Mouse (Mus musculus) limb, embryonic 14.5 days (tissue): ENCODE data around the gene Sergef. TPM values are rescaled to one million over a fixed set of nuclear protein-coding genes. Genes with fewer than 3 reads are reported as not detected.

Experiments used
- ATAC-seq: fragments of 200-750 bp; cut with Nextera tagmentation; 2 replicates; pipeline ENCODE4 v1.8.0; 2017; ENCODE audit warnings: low read depth, moderate number of reproducible peaks, moderate TSS enrichment; ENCODE audit not compliant: low FRiP score
- DNase-seq: peaks from one replicate; pipeline ENCODE4 v3.0.0-alpha.2; 2015; ENCODE audit warnings: low spot score
- H3K27ac ChIP-seq: fragments of 300-500 bp; sonication (generic); replicated peaks from 2 replicates; pipeline ENCODE4 v1.5.1; 2014; ENCODE audit warnings: low read depth, mild to moderate bottlenecking, low read length, moderate library complexity, mixed read lengths
- H3K27me3 ChIP-seq: fragments of 300-500 bp; sonication (generic); 2 replicates; pipeline ENCODE4 v1.6.1; 2014; ENCODE audit warnings: low read length, mixed read lengths; ENCODE audit not compliant: control insufficient read depth, insufficient read depth
- H3K36me3 ChIP-seq: fragments of 300-500 bp; sonication (generic); 2 replicates; pipeline ENCODE4 v1.6.1; 2014; ENCODE audit warnings: mild to moderate bottlenecking, low read length, moderate library complexity, mixed read lengths; ENCODE audit not compliant: control insufficient read depth, insufficient read depth
- H3K4me1 ChIP-seq: fragments of 300-500 bp; sonication (generic); 2 replicates; pipeline ENCODE4 v1.6.1; 2014; ENCODE audit warnings: antibody characterized with exemption, low read length, mixed read lengths; ENCODE audit not compliant: control insufficient read depth, insufficient read depth
- H3K4me2 ChIP-seq: fragments of 300-500 bp; sonication (generic); replicated peaks from 2 replicates; pipeline ENCODE4 v1.6.1; 2014; ENCODE audit warnings: low read depth, mild to moderate bottlenecking, low read length, moderate library complexity; ENCODE audit not compliant: severe bottlenecking
- H3K4me3 ChIP-seq: fragments of 300-500 bp; sonication (generic); replicated peaks from 2 replicates; pipeline ENCODE4 v1.5.1; 2014; ENCODE audit warnings: low read length
- H3K9ac ChIP-seq: fragments of 300-500 bp; sonication (generic); 2 replicates; pipeline ENCODE4 v1.6.1; 2014; ENCODE audit warnings: mild to moderate bottlenecking, low read depth, low read length, moderate library complexity; ENCODE audit not compliant: severe bottlenecking
- H3K9me3 ChIP-seq: fragments of 300-500 bp; sonication (generic); 2 replicates; pipeline ENCODE4 v1.6.1; 2016; ENCODE audit warnings: low read length; ENCODE audit not compliant: control insufficient read depth
- POLR2A ChIP-seq: fragments of 200-500 bp; IDR thresholded peaks from 2 replicates; pipeline ENCODE4 v1.8.0; 2012; ENCODE audit warnings: inconsistent platforms, mild to moderate bottlenecking, moderate library complexity, borderline replicate concordance; ENCODE audit not compliant: insufficient read depth, insufficient read length; ENCODE audit errors: extremely low read depth
- WGBS: fragments of 180-500 bp; shearing (Covaris S2); extraction: QIAGEN DNeasy Blood & Tissue Kit; methylation state at CpG from one replicate; pipeline ENCODE4 v1.1.7; 2014; 5-methylcytosine and 5-hydroxymethylcytosine counted together
- polyA plus RNA-seq, 2 experiments: library from polyadenylated mRNA; depleted of rRNA in 1 of 2; stranded (reverse) in 1 of 2; unstranded in 1 of 2; fragments of >200 nt; fragmentation: Nextera tagmentation in 1 of 2; extraction: Ambion mirVana in 1 of 2; gene quantifications; 2 replicates each; pipeline versions ENCODE4 v1.2.1 to v1.2.3; 2012 to 2014

Gene Sergef
- polyA plus RNA-seq, 2 experiments = 12.2 to 12.8 TPM

DNA sequence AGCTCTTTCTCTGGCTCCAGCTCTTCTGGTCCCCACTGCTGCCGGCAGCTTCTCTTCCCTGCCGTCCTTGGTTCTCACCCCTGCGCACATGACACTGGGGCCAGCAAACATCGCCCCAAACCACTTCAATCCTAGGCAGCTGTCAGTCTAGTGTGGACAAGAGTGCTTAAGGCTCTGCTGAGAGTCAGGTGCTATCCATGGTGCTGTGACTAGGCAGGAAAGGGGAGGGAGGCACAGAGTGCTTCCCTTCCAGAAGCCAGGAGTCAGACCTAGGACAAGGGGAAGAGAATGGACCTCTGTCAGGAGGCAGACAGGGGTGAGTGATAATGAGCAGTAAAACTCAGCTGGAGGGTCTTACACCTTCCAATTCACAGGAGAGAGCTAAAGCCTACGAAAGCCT lies 126.8 kb downstream of the Sergef start:
- no peak overlapping the region for H3K4me2 ChIP-seq
- H3K36me3 ChIP-seq = no peaks in the 10 kb centered on the region
- no peak for TF ChIP-seq POLR2A
- H3K4me3 ChIP-seq = no peak overlapping the region
- no peaks in the 10 kb centered on the region for H3K27me3 ChIP-seq
- WGBS = 59% methylated on average over 5 of the region's 5 CpGs
- DNase-seq (no peak), ATAC-seq (no peak)
- no peak overlapping the region for H3K27ac ChIP-seq
- H3K9ac ChIP-seq = no peak overlapping the region
- H3K4me1 ChIP-seq = no peaks in the 10 kb centered on the region
- no peaks in the 10 kb centered on the region for H3K9me3 ChIP-seq

DNA sequence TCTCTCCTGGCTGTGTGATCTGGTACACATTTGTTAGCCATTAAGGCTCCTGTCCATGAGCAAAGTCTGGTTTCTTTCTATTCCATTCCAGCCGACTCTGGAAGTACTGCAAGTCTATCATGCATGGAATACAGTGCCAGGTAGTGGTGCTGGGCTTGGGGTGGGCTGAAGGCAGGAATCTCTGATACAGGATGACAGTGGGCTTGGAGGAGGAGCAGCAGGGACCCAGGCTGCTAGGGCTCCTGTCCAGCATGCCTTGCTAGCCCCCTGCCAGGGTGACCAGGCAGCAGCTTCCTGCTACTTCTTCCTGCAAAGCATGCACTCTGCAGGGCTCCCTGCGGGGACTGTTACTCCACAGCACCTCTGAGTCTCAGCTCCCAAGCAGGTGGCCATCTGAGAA lies 128.8 kb downstream of the Sergef start:
- Histone ChIP-seq H3K9ac (no peak overlapping the region), H3K4me3 (no peak overlapping the region)
- ATAC-seq = no peak

DNA sequence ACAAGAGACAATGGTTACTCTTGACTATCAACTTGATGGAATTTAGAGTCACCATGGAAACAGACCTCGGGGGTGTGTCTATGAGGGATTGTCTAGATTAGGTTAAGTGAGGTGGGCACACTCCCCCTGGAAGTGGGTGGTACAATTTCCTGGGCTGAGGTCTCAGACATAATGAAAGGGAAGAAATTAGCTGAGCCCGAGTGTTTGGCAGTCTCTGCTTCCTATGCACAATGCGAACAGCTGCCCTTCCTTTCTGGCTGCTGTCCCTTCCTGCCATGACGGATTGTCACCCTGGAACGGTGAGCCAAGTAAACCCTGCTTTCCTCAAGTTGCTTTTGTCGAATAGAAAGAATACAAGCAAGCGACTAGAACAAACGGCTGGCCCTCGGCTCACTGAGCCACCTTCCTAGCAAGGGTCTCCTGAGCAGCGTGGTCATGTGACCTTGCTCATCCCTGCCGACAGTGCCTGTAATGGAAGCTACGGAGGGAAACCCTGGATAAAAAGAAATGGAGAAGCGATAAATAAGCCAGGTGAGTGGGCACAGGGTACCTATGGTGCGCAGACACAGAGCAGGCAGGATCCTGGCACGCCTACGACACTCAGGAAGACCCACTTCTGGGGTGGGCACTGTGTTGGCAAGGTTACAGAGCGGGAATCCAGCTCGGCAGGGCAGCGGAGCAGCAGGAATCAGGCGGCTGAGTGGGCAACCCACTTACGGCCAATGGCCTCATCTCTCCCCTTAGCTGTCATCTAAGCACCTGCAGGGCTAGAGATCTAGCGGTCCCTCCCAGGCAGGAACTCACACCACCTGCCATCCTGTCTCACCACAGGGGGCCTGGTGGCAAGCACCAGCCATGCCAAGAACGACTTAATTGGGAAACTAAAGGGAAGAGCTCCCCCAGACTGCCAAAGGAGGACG lies 130.0 kb downstream of the Sergef start:
- Histone ChIP-seq H3K27me3 (no peaks in the 10 kb centered on the region), H3K4me3 (no peak overlapping the region), H3K9me3 (no peaks in the 10 kb centered on the region), H3K27ac (no peak overlapping the region), H3K4me2 (no peak overlapping the region), H3K9ac (no peak overlapping the region), H3K36me3 (no peaks in the 10 kb centered on the region), H3K4me1 (no peaks in the 10 kb centered on the region)
- ATAC-seq (no peak), DNase-seq (no peak)
- 56% methylated on average over 24 of the region's 24 CpGs for WGBS
- no peak for TF ChIP-seq POLR2A

More for the DNA sequence above, 128.8 kb downstream of the Sergef start:
- no peak for DNase-seq
- H3K4me2 ChIP-seq = no peak overlapping the region
- H3K27ac ChIP-seq = no peak overlapping the region
- TF ChIP-seq POLR2A = no peak
- WGBS = 53% methylated on average over 2 of the region's 2 CpGs
- H3K27me3 ChIP-seq = no peaks in the 10 kb centered on the region
- no peaks in the 10 kb centered on the region for H3K36me3 ChIP-seq
- H3K4me1 ChIP-seq = no peaks in the 10 kb centered on the region
- no peaks in the 10 kb centered on the region for H3K9me3 ChIP-seq

DNA sequence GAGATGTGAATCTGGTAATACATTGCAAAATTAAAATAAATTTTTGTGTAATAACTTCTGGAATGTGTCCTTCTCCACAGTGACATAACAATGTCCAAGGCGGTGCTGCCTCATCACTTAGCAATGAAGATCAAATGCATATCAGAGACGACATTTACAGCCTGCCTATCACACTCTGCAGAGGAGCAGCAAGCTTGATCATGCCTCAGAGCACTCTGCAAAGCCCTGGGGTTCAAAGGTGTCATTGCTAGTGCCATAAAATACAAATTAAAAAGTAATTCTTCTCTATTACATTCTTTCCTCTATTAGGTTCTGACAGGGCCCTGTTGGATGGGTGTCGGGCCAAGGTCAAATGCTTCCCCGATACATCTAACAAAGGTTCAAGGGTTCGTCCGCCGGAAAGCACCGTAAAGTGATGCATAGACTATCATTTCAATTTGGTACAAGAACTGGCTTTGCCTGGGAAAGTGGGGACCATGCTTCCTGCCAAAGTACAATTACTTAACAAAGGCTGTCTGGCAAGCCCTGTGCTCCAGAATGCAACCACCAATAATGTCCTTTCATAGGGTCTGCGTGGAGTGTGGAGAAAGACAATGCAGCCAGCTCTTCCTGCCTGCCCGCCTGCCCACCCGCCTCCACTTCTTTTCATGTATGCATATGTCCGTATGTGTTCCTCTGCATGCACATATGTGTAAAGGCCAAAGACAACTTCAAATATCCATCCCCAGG lies 130.9 kb downstream of the Sergef start:
- no peak for ATAC-seq

DNA sequence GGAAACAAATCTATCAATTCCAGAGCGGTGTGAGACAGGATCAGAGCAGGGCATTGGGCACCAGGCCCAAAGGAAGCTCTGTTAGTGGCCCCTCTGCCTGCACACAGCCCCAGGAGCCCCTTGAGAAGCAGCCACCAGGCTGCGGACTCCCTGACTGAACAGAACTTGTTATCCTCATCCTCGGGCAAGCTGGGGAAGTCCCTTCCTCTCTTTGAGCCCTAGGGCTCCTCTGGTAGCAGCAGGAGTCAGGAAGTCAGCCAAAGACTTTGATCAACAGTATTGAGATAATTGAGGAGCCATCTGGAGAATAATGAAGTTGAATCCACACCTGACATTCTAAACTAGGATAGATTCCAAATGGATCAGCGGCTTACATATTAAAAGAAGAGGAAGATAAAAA lies 135.4 kb downstream of the Sergef start:
- WGBS = 38% methylated on average over 4 of the region's 4 CpGs
- no peaks in the 10 kb centered on the region for H3K4me1 ChIP-seq
- H3K9me3 ChIP-seq = no peaks in the 10 kb centered on the region
- no peaks in the 10 kb centered on the region for H3K27me3 ChIP-seq
- ATAC-seq (no peak), DNase-seq (no peak)
- TF ChIP-seq POLR2A = no peak
- no peak overlapping the region for H3K27ac ChIP-seq
- no peak overlapping the region for H3K4me3 ChIP-seq
- no peaks in the 10 kb centered on the region for H3K36me3 ChIP-seq
- no peak overlapping the region for H3K4me2 ChIP-seq
- no peak overlapping the region for H3K9ac ChIP-seq

More for the DNA sequence above, 130.9 kb downstream of the Sergef start:
- no peak overlapping the region for H3K27ac ChIP-seq
- no peak for DNase-seq
- 48% methylated on average over 12 of the region's 12 CpGs for WGBS
- H3K4me1 ChIP-seq = no peaks in the 10 kb centered on the region
- no peaks in the 10 kb centered on the region for H3K36me3 ChIP-seq
- no peaks in the 10 kb centered on the region for H3K27me3 ChIP-seq
- H3K9me3 ChIP-seq = no peaks in the 10 kb centered on the region
- no peak overlapping the region for H3K9ac ChIP-seq
- TF ChIP-seq POLR2A = no peak
- no peak overlapping the region for H3K4me3 ChIP-seq
- no peak overlapping the region for H3K4me2 ChIP-seq
